Mouse (Mus musculus): ENCODE data around the gene Gm20388.

Gene Gm20388

DNA sequence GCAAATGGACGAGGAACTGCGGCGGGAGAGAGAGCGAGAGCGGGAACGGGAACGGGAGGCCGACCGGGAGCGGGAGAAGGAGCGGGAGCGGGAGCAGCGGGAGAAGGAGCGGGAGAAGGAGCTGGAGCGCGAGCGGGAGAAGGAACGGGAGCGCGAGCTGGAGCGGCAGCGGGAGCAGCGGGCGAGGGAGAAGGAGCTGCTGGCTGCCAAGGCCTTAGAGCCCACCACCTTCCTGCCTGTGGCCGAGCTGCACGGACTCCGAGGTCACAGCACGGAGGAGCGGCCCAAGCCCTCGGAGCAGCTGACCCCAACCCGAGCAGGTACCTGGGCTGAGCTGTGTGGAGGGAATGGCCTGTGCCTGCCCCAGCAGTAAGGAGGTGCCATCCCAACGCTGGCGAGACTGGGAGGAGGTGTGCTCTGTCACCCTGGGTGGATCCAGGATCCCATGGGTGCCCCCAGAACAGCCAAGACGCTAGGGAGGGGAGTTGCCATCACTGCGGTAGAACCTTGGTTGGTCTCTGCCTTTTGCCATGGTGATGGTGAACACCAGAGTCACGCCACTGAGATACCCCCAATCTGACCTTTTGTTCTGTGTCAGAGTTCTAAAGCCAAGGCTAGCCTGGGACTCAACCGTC is 657.6 kb downstream of the Gm20388 start:
- no peak for DNase-seq (ENCODE audit: low spot score)

DNA sequence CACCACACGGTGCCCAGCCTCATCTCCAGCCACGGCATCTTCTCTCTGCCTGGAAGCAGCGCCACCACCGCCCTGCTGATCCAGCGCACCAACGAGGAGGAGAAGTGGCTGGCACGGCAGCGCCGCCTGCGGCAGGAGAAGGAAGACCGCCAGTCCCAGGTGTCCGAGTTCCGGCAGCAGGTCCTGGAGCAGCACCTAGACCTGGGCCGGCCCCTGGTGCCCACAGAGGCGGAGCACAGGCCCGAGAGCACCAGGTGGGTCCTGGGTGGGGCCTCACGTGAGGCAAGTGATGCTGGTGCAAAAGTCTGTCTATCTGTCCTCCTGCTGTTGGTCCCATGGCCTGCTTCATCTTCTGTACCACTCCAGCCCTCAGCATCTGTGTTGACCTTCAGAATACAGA is 658.5 kb downstream of the Gm20388 start:
- no peak for DNase-seq (ENCODE audit: low spot score)

DNA sequence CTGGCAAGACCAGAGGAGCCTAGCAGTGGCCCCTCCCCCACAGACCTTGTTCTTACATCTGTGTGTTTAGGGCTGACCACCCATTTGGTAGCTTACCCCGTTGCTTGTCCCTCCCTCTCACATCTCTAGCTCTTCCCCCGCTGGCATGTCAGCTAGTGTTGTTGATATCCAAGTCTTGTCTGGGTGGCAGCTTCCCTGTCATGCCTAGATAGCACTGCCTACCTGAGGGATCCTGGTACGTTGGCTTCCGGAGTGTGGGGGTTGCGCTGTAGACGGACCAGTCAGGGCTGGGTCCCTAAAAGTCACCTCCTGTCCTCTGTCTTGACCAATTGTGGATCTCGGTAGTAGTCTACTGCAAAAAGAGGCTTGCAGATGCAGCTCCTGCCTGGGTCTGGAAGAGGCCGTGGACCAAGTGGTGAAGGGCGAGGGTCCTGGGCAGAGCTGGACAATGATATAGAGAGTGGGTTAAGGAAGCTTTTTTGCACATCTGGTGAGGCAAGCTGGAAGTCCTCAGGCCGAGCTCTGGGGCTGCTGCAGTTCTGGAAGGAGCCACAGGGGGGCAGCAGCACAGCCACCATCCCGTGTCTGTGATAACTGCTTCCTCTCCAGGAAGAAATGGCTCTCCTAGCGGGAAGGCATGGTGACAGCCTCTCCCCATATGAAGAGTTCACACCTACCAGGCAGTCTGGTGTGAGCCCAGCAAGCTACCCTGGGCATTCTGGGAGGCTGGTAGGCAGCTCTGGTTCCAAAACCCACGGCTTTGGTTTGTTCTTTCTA is 659.5 kb downstream of the Gm20388 start:
- peak; percentile 58 for DNase-seq (ENCODE audit: low spot score)

- no peak for DNase-seq (ENCODE audit: low spot score)
Measured at GRCm38 (mm10) chr8:120571561-120571960, 660.9 kb downstream of the Gm20388 start.

DNA sequence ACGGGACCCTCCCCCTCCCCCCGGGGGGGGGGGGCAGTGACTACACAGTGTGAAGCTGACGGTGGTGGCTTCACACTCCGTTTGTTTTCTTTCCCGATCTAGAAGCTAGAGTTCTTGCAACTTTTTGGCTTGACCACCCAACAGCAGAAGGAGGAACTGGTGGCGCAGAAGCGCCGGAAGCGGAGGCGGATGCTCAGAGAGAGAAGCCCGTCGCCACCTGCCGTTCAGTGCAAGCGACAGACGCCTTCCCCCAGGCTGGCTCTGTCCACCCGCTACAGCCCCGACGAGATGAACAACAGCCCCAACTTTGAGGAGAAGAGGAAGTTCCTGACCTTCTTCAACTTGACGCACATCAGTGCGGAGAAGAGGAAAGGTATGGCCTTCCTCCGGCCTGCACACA is 661.9 kb downstream of the Gm20388 start:
- DNase-seq (ENCODE audit: low spot score): no peak

DNA sequence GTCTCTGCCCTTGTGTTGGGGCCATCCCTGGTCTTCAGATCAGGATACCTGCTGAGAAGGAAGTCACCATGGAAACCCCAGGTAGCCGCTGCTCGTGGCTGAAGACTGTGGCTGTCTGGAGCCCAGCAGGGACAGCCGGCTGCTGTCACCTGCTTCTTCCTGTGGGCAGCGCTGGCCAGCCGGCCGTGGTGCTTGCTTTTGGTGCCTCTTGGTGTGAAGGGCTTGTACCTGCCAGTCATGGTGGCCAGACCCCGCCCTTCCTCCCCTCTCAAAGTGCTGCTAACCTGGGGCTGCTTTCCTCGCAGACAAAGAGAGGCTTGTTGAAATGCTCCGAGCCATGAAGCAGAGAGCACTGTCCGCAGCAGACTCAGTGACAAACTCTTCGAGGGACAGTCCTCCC is 663.2 kb downstream of the Gm20388 start:
- no peak for DNase-seq (ENCODE audit: low spot score)

- DNase-seq (ENCODE audit: low spot score): no peak
Measured at GRCm38 (mm10) chr8:120574941-120575340, 664.3 kb downstream of the Gm20388 start.

DNA sequence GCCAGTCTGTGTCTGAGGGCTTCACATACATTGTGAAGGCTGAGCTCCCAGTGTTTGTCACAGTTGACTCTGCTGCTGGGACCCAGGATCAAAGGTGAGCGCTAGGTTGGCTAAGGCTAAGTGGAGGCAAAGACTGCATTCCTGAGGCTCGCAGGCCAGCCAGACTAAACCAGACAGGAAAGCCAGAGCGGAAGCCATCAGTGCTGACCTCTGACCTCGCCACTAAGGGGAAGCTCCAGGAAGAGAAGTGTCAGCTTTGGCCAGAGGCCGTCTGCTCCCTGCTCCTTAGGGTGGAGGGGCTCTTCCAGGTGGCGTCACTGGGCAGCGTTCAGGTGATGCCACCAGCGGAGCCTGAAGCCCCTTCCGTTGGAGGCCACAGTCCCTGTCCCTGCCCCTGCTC is 665.2 kb downstream of the Gm20388 start:
- no peak for DNase-seq (ENCODE audit: low spot score)

GRCm38 (mm10) chr8:120577821-120578220 is 667.2 kb downstream of the Gm20388 start:
- DNase-seq (ENCODE audit: low spot score): no peak

GRCm38 (mm10) chr8:120580336-120581000 is 669.8 kb downstream of the Gm20388 start:
- DNase-seq (ENCODE audit: low spot score): no peak

GRCm38 (mm10) chr8:120581329-120581728 is 670.7 kb downstream of the Gm20388 start:
- no peak for DNase-seq (ENCODE audit: low spot score)

- no peak for DNase-seq (ENCODE audit: low spot score)
Measured at GRCm38 (mm10) chr8:120581811-120582210, 671.2 kb downstream of the Gm20388 start.

- DNase-seq (ENCODE audit: low spot score): no peak
Measured at GRCm38 (mm10) chr8:120585521-120585920, 674.9 kb downstream of the Gm20388 start.

DNA sequence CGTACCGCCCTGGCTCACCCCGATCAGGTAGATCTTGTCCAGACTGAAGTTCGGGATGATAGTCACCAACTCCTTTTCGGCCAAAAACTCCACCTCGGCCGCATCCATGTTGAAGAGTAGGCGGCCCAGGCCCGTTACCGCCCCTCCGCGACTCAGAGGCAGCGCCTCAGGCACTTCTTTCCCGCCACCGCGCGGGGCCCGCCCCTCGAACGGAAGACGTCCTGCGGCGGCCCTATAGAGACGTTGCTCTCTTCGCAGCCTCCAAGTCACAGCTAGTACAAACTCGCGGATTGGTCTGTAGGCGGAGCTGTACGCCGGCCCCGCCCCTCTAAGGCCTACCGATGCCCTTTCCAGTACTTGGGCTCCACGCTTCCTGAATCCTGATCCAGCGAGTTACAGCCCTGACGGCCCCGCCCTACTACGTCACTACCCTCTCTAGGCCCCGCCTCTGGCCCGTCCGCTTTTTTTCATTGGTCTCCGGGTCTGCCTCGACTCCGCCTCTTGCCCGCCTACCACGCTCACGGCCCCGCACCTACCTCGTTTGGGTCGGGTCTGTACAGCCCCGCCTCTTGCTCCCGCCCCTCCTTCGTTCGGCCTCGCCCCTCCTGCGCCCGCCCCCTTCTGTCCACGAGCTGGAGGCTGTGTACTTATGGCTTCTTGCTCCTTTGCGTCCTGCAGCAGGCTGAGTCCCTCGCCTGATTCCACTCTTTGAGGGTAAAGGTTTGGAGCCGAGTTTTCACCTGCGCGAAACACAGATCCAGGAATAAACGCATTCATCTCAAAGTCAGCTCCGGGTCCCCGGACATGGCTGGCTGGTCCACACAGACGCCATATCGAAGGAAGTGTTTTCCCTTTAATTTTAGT is 678.5 kb downstream of the Gm20388 start, which contains the start of gene Gins2:
Gene Gins2, minus strand, starts transcription at position 397 of the 864 bp plus-strand sequence.
- DNase-seq (ENCODE audit: low spot score): peak; percentile 99

- DNase-seq (ENCODE audit: low spot score): no peak
Measured at GRCm38 (mm10) chr8:120589921-120590320, 679.3 kb downstream of the Gm20388 start.

- DNase-seq (ENCODE audit: low spot score): no peak
Measured at GRCm38 (mm10) chr8:120591587-120592292, 681.1 kb downstream of the Gm20388 start.

DNA sequence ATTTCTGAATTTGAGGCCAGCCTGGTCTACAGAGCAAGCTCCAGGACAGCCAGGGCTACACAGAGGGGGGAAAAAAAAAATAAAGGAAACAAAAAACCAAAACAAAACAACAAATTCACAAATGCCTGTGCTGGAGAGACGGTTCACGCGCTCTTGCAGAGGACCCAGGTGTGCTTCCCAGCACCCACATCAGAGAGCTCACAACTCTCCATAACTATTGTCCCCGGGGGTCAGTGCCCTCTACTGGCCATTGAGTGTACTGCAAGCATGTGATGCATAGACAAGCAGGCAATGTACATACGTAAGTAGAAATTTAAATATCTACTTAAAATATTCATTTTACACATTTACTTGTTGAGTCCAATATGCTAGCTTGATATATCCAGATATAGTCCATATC is 683.9 kb downstream of the Gm20388 start:
- DNase-seq (ENCODE audit: low spot score): peak; percentile 33

GRCm38 (mm10) chr8:120595963-120596362 is 685.3 kb downstream of the Gm20388 start:
- DNase-seq (ENCODE audit: low spot score): peak; percentile 47

DNA sequence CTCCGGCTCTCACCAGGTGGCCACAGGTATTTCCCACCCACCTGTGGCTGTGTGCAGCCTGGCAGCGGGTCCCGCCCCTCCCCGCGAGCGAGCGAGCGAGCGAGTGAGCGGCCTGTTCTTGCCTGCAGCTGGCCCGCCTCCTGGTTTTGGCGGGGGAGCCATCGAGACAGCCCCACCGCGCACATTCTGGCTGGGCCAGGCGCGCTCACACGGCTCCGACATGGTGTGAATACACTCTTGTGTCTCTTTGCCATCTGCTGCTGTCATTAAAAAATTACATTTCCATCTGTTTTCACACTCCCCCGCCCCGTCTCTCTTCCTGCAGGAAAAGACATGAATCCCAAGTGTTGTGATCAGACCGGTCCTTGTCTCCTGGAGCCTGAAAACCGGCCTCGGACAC is 687.9 kb downstream of the Gm20388 start:
- no peak for DNase-seq (ENCODE audit: low spot score)

- DNase-seq (ENCODE audit: low spot score): peak; percentile 68
Measured at GRCm38 (mm10) chr8:120599504-120599903, 688.9 kb downstream of the Gm20388 start.

- DNase-seq (ENCODE audit: low spot score): no peak
Measured at GRCm38 (mm10) chr8:120602672-120603071, 692.0 kb downstream of the Gm20388 start.

Data from T-cell, adult 2 months (primary cell).